Mouse (Mus musculus) urinary bladder, adult 2 months (tissue): ENCODE results near the gene Hmcn2. TPM values are rescaled to one million over a fixed set of nuclear protein-coding genes. Genes with fewer than 3 reads are reported as not detected.

Experiments used
- DNase-seq: peaks from one replicate; pipeline ENCODE4 v3.0.0; 2022; ENCODE audit warnings: low spot score
- polyA plus RNA-seq: library from polyadenylated mRNA; depleted of rRNA; stranded (reverse); fragments of >200 nt; gene quantifications from 2 replicates; pipeline ENCODE4 v1.2.3, GENCODE M21; 2012; rRNA removed

Gene Hmcn2
- polyA plus RNA-seq, result 45.4 and 53.8 TPM in 2 replicates

DNA sequence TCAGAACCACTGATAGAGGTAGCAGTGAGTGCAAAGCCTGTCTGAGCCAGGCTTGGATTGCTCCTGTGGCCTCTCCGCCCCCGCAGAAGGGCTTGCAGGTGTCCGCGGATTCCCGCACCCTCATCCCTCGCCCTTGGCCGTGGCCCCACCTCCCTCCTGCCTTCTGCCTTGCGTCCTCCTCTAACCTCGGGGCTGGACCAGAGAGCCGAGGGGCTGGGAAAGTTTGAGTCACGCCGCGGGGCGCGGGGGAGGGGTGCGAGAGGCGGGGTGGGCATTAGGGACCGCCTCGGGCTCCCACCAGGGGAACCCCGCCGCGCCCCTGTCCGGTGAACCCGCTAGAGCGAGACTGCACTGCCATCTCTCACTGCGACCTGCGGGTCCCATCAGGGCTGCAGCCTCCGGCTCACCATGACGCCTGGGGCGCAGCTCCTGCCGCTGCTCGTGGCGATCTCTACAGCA, at the start of gene Hmcn2:
Gene Hmcn2, plus strand, starts transcription at position 409 of the 459 bp plus-strand sequence.
- DNase-seq, result no peak

DNA sequence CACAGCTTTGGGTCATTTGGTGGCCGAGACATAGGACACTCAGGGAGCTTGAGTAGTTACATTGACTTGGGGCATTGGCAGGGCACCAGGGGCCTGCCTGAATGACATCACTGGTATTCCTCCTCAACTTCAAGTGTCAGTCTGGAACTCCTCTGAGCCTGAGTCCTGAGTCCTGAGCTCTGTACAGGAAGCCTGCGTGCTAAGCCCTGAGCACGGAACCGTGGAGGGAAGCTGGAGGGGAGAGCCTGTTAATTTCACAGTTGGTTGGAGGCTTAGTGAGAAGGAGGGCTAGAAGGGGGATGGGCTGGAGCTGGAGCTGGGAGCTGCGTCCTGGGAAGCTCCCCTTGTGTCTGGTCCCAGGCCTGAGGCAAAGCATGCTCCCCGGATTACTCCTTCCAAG, 46.8 kb upstream of the Hmcn2 start:
- no peak for DNase-seq

DNA sequence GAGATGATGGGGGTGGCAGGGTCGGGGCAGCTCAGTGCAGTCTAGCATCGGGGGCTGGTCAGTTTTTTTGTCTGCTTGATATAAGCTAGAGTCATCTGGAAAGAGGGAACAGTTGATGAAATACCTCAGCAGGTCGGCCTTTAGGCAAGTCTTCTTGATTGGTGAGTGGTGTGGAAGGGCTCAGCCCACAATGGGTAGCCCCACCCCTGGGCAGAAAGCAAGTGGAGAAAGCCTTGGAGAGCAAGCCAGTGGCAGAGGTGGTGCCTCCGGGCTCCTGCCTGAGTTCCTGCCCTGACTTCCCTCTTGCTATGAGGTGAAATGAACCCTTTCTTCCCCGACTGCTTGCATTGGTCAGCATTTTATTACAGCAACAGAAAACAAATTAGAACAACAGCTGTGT, 45.6 kb upstream of the Hmcn2 start:
- no peak for DNase-seq

DNA sequence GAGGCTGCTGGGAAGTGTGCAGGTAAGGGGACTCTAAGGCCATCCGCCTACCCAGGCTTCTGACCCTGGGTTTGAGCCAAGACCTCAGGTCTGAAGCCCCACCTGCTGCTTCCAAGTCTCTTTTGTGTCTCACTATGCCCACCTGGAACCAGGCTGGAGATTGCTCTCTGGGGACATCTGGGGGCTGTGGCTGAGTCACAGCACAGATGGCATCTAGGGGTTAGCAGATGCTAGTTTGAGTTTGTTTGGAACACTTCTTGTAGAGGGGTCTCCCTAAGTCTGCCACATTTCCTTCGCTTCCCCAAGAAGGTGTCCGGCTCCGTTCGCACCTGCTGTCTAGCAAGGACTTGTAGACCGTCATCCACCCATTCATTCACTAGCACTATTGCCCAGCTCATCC, 45.0 kb upstream of the Hmcn2 start:
- no peak for DNase-seq

DNA sequence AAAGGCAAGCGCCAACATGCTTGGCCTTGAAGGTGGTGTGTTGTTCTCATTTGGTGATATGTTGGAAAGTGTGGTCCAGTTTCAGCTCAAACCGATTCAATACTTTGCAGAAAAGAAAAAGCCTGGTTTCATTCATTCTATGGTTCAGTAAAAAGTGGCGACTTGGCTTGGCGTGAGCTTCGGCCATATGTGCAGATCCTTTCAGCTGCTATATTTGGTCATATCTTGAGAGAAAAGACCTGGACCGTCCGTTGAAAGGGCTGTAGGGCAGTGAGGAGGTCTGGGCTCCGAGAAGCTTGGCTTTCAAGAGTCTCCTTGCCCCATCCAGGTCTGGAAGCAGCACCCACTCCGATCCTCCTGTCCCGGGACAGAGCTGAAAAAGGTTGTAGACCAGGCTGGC, 44.4 kb upstream of the Hmcn2 start:
- no peak for DNase-seq

DNA sequence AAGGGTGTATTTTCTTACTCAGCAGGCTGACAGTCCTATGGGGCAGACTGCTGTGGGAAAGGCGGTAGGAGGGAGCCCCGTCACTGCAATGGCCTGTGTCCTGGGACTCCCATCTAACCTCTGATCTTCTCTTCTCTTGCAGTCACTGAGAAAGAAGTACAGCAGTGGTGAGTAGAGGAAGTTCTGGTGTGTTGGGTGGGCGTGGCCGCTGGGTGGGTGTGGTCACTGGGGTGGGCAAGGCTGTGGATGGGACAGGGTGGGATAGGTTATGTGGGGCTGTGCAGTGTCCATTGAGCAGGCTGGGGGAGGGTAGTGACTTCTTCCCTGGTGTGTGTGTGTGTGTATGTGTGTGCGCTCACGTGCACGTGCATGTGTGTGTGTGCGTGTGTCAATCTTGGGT, 43.7 kb upstream of the Hmcn2 start:
- no peak for DNase-seq

DNA sequence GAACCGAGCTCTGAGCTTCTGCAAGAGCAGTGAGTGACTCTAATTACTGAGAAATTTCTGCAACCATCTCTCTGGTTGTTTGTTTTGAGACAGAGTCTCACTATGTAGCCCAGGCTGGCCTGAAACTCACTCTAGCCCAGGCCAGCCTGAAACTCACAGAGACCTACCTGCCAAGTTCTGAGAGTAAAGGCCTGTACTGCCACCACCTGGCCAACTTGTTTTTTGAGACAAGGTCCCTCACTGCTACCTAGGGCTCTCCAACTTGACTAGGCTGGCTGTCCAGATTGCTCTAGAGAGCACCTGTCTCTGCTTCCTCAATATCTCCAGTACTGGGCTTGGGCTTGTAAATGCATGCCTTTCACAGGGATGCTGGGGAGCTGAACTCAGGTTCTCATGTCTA, 43.1 kb upstream of the Hmcn2 start:
- no peak for DNase-seq

DNA sequence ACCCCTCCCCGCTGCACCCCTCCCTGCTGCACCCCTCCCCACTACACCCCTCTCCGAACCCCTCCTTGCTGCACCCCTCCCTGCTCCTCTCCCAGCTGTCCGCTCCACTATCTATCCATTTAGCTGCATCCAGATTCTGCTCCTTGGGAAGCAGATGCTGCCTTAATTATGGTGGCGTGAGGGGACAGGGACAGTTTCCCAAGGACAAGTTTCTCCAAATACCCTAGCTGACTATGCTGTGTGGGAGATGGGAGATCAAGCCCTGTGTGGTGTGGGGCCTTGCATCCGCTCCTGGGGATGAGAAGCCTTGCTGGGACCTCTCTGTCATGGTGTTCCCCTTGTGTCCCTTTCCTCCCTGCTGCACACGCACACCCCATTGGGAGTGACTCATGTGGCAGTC, 39.2 kb upstream of the Hmcn2 start:
- no peak for DNase-seq

DNA sequence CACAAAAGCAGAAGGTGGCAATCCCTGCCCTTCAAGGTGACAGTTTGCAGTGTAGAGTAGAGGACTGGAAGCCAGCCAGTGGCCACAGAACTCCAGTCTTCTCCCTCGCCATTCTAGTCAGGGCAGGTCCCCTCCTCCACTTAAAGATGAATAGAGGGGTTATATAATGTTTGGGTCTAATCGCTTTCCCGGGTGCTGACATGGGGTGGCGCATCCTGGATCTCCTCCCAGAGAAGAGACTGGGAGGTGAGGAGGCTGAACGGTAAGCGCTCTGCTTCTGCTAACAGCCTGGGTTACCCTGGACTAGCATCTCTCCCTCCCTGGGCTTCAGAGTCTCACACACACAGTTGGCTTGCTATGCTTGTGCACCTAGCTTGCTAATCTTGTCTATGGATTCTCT, 36.4 kb upstream of the Hmcn2 start:
- DNase-seq, result no peak

DNA sequence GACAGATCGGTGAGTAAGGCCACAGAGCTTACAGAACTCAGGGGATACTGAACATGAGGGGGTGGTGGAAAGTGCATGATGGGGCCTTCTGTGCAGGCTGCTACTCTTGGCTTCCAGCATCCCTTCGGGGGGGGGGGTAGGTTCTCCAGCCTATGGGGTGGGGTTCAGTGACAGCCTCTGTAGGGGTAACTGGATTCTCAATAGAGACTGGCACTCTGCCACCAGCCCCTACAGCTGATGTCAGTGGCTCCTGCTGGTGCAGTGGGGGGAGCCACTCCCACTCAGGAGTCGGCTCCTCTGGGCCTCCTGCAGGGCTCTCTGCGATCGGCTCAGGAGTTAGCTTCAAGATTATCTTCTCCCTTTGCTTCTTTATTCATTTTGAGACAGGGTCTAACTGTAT, 35.7 kb upstream of the Hmcn2 start:
- no peak for DNase-seq

DNA sequence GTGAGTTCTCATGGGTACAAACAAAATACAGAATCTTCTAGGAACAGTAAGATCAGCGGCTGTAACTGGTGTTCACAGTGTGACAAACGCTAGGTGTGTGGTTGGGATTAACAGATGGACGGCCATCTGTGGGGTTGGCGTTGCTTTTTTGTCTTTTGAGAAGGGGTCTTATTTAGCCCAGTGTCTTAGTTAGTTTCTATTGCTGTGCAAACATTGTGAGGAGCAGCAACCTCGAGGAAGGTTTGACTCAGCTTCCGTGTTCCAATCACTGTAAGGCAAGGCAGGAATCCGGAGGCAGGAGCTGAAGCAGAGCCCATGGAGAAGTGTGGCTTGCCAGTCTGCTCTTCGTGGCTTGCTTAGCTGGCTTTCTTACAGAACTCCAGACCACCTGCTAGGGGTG, 33.1 kb upstream of the Hmcn2 start:
- DNase-seq, result no peak

DNA sequence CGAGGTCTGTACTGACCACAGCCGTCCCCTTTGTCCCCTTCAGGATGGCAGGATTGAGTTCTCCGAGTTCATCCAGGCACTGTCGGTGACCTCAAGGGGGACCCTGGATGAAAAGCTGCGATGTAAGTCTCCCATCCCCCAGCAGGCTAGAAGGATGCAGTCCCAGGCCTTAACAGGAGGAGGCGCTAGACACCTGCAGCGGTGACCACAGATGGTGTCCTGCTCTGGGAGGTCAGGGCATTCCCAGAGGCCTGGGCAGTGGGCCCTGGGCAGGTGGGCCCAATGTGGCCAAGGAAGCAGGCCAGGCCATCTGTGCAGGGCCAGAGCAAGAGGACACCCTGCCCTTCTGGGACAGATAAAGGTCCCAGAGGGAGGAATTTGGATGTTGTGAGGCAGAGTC, 31.9 kb upstream of the Hmcn2 start:
- DNase-seq, result no peak

DNA sequence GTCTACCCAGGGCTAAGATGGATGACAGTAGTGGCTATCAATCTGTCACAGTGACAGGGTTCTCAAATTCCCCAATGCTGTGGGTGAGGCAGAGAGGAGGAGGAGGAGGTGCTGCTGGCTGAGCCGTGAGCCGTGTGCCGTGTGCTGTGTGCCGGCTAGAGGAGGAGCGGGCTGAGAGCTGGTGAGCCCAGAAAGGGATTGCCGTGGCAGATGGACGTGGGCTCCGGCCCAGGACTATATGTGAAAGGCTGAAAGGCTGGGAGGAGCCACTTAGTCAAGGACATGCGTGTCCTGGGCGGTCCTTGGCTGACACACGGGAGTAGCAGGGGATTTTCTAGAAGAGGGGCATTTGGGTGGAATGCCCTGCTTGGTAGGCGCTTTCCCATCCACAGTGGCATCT, 31.3 kb upstream of the Hmcn2 start:
- no peak for DNase-seq

DNA sequence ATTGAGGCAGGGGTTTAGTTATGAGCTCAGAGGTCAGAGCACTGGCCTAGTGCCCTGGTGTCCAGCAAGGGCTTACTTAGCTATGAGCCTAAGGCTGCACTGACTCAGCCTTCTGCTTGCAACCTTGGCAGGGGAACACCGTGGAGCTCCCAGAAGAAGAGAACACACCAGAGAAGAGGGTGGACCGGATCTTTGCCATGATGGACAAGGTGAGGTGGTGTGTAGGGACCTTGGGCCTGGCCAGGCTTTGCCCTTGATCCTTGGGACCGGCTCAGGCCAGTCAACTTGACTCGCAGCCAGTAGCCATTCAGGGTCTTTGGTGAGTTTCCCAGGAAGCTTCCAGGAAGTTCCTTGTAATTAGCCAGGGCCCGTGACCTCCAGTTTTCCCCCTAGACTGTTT, 29.7 kb upstream of the Hmcn2 start:
- no peak for DNase-seq

DNA sequence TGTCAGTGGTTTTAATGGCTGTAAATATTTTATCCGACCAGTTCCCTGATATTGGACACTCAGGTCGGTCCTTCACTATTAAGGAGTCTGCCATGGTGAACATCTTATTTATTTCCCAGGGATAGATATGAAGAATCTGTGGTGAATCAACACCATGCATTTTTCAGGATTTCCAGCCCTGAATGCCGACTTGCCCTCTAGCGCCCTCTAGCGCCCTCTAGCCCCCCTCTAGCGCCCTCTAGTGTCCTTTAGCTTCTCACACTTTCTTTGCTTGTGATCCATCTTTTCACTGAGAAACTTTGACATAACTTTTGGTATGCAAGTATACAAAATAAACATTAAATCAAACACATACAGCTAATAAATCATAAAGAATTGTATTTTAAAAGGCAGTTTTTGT, 22.8 kb upstream of the Hmcn2 start:
- DNase-seq, result peak; percentile 49

DNA sequence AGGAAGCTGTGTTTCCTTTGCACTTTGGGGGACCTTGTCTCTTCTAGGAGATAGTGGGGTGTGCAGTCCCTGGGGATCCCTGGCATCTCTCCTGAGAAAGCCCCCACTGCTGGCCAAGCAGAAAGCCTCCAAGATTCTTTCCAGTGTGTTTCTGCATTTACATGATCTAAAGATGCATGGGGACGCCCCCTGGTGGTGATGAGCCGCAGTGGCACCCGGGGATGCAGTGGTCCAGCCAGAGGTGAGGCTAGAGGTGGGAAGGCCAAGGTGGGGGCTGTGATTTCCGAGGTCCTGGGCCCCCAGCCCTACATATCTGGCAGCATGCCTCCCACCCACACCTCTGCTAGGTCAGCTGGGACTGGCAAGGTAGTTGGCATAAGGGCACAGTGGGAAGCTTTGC, 19.2 kb upstream of the Hmcn2 start:
- DNase-seq, result peak; percentile 51

DNA sequence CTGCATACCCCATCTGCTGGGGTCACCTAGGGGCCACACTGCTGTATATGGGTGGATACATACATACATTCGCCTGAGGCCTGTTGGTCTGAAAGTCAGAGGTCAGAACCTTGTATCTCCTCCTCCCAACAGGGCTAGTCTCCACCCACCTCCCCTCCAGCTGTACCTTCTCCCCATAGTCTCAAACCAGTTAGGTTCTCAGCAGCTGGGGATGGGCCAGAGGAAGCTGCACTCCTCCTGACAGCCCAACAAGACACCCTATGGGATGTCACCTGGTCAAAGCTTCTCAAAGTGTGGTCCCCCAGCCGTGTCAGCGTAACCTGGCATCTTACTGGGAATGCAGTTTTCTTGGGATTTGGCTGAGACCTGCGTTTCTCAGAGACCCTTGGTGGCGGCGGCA, 17.8 kb upstream of the Hmcn2 start:
- DNase-seq, result no peak

DNA sequence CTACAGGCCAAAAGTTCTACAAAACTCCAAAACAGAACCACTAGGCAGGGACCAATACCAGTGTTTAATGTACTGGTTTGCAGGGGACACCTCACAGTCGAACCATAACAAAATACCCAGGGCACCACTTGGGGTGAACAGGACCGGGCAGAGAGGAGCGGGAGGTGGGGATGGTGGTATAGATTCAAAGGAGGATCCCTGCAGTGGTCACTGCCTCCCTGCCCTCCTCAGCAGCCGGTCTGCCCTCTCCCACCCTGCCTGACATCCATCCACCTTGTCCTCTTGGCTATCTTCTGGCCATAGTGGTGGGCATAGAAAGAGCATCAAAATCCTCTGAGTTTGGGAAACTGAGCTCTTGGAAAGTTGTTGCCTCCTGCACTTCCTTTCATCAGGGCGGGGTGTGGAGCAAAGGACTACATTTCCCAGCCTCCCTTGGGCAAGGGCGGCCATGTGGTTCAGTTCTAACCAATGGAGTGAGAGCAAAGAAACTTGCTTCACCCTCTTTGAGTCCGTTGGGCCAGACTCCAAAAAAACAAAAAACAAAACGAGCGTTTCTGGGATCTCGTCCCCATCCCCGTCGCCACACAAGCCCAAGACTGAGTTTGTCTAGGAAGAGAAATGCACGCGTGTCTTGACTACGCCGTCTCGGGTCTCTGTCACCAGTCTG, 16.5 kb upstream of the Hmcn2 start:
- no peak for DNase-seq

DNA sequence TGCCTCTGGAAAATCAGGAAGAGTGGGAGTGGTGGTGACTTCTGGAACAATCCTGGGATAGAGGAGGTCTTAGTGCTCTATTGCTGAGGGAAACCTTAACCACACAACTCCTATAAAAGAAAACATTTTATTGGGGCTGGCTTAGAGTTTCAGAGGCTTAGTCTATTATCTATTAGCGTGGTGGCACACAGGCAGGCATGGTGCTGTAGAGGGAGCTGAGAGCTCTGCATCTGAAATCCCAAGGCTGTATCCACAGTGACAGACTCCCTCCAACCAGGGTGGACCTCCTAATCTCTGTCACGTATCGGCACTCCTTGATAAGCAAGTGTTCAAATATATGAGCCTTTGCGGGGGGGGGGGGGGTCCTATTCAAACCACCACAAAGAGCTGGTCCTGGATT, 15.4 kb upstream of the Hmcn2 start:
- no peak for DNase-seq

DNA sequence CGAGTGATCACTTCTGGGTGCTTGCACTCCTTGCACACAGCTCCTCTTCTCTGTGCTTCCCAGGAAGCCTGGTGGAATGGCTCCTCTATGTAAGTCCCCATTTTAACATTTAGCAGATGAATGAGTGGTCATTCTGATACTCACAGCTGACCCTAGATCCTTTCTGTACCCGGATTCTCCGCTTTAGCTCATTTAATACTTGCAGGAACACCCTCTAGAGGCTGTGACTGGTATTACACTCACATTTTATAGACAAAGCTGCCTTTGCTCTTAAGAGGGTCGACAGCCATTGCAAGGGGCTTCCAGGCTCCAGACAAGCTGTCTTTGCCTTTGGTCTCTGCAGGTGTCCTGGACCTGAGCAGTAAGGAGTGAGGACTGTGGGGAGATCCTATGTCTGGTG, 14.9 kb upstream of the Hmcn2 start:
- DNase-seq, result no peak

DNA sequence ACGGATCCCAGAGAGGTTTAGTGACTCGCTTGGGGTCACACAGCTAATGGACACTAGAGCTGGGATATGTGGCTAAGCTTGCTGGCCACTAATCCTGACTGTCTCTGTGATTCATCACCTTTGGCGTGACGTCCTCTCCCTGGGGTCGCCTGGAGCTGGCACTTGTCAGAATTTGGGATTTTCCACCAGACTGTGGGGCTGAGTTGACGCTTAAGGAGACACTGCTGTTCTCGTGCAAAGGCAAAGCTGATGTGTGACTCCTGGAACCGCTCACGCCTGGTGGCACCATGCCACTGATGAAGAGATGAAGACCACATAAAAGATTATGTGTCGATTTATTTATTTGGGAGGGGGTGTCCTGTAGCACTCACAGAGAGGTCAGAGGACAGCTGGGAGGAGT, 14.2 kb upstream of the Hmcn2 start:
- DNase-seq, result no peak

DNA sequence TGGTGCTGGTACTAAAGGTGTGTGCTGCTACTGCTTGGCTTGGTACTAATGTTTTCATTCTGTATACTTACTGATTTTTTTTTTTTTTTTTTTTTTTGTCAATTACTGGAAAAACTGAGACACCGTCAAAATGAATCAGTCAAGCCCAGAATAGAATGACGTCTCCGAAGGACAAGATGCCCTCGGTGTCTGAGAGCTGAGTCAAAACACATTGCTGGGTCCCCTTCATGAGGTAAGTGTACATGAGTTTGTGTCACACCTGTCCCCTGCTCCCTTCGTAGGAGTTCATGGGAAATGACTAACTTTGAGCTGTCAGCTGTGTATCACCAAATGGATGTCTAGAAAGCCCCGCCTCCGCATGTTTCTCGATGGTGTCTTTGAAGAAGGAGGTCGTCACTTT, 11.0 kb upstream of the Hmcn2 start:
- DNase-seq, result no peak

DNA sequence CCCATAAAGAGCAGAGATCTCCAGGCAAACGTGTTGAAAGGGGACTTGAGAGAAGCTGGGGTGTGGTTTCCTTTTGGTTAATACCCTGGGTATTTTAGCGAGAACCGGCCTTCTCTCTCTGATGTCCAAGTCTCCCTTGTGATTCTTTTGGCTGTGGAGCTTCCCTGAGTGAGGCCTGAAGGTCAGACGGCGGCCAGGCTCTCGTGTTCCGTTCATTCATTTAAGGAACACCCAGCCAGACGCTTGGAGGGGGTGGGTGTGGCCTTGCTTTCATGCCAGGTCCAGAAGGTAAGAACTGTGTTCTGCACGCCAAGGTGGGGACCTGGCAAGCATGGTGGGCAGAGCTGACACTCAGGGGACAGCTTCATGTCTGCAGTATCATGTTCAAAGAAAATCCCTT, 10.0 kb upstream of the Hmcn2 start:
- DNase-seq, result no peak
